Mouse (Mus musculus): Measurements from ENCODE around the gene Smim12. TPM values are rescaled to one million over a fixed set of nuclear protein-coding genes. Genes with fewer than 3 reads are reported as not detected.

Gene Smim12
- polyA plus RNA-seq, 1 experiment from 2014 or later = 51.0 TPM

DNA sequence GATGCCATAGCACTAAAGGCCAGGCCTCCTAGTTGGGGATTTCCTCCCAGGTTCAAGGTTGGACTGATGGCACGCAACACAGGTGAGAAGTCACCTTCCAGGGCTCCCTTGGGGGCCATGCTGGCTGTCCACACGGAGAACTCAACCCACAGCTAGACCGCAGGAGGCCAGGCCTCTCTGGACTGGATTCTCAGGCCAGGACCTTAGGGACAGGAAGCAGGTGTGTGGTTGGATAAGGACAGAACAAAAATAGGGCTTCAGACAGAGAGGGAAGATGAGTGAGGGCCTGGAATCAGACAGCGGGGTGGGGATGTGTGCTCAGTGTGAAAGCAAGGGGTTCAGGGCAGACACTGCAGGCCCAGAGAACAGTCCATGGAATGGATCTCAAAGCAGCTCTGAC lies 43.3 kb downstream of the Smim12 start:
- H3K4me1 ChIP-seq = 0 out of 2 replicates have a peak, but pooled peaks cover 7% of the 10 kb centered on the region
- H3K27ac ChIP-seq = no peak overlapping the region
- H3K4me3 ChIP-seq = no peak overlapping the region
- no peak for ATAC-seq (ENCODE audit: low FRiP score, low read depth)
- no peaks in the 10 kb centered on the region for H3K27me3 ChIP-seq
- no peaks in the 10 kb centered on the region for H3K9me3 ChIP-seq
- no peak overlapping the region for H3K4me2 ChIP-seq (replicated peaks)
- 61% methylated on average over 4 of the region's 4 CpGs for WGBS
- H3K36me3 ChIP-seq = no peaks in the 10 kb centered on the region
- H3K9ac ChIP-seq = no peak overlapping the region

DNA sequence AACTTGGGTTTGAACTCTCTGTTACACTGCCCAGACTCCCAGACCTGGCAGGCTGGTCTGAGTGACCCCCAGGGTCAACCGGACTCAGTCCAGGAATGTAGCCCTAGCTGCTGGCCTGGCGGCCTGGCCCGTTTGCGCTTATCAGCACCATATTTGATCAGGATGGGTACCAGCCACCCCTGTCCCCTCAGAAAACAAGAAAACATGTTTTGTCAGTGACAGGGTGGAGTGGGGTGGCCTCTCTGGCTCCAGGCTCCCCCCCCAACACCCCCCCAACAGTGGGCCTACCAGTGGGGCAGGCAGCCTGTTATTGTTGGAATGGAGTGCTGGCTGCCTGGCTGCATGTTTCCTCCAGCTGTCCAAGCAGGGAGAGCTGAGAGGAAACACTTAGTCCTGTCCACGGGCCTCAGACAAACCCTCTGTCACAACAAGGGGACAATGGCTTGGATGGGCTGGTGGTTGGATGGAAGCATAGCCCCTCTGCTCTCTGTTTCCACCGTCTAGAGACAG lies 45.5 kb downstream of the Smim12 start:
- no peaks in the 10 kb centered on the region for H3K27me3 ChIP-seq
- ATAC-seq (ENCODE audit: low FRiP score, low read depth) = no peak
- H3K4me1 ChIP-seq = 0 out of 2 replicates have a peak, but pooled peaks cover 7% of the 10 kb centered on the region
- no peak overlapping the region for H3K27ac ChIP-seq
- H3K9me3 ChIP-seq = no peaks in the 10 kb centered on the region
- no peak overlapping the region for H3K9ac ChIP-seq
- H3K36me3 ChIP-seq = no peaks in the 10 kb centered on the region
- no peak overlapping the region for H3K4me3 ChIP-seq
- 72% methylated on average over 6 of the region's 6 CpGs for WGBS
- H3K4me2 ChIP-seq (replicated peaks) = no peak overlapping the region

DNA sequence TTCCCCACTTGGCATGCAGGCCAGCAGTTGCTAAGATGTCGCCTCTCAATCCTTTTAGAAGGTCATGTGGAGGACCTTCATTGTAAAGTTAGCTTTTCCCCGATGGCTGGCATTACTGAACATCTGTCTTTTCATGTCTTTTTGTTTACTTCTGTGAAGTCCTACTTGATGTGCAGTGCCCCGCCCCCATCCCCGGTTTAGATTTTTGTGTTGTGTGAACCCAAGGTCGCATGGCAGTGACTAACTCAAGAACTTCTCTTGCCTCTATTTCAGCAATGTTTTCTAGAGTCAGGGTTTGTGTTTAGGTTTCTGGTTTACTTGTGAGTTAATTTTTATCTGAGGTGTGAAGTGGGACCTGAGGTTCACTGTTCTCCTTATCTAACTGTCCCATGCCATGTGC lies 49.0 kb downstream of the Smim12 start:
- Histone ChIP-seq H3K9me3 (no peaks in the 10 kb centered on the region), H3K27me3 (no peaks in the 10 kb centered on the region), H3K36me3 (no peaks in the 10 kb centered on the region), H3K4me1 (0 out of 2 replicates have a peak, but pooled peaks cover 5% of the 10 kb centered on the region), H3K4me3 (no peak overlapping the region), H3K9ac (no peak overlapping the region), H3K27ac (no peak overlapping the region), H3K4me2 (replicated peaks) (no peak overlapping the region)
- no peak for ATAC-seq (ENCODE audit: low FRiP score, low read depth)
- 80% methylated on average over 5 of the region's 5 CpGs for WGBS

Other genes with a start within 250 kb of the Smim12 start
- gene Sfpq, start 222.5 kb upstream of the Smim12 start, polyA plus RNA-seq (2015; fragmentation: Nextera tagmentation; extraction: Ambion mirVana) = 100.0 and 105 TPM in 2 replicates
- gene Zmym1, start 182.6 kb upstream of the Smim12 start, polyA plus RNA-seq (2015; fragmentation: Nextera tagmentation; extraction: Ambion mirVana) = 22.1 and 24.5 TPM in 2 replicates
- gene Zmym6, start 166.4 kb upstream of the Smim12 start, polyA plus RNA-seq (2015; fragmentation: Nextera tagmentation; extraction: Ambion mirVana) = 26.2 and 29.3 TPM in 2 replicates
- 16.9 and 20.8 TPM in 2 replicates for gene Tmem35b, start 120.1 kb upstream of the Smim12 start, polyA plus RNA-seq (2015; fragmentation: Nextera tagmentation; extraction: Ambion mirVana)
- gene Dlgap3, start 74.6 kb upstream of the Smim12 start, polyA plus RNA-seq (2015; fragmentation: Nextera tagmentation; extraction: Ambion mirVana) = 0.53 and 0.55 TPM in 2 replicates
- 14.5 and 16.4 TPM in 2 replicates for gene Gja4, start 70.3 kb downstream of the Smim12 start, polyA plus RNA-seq (2015; fragmentation: Nextera tagmentation; extraction: Ambion mirVana)
- 3.4 and 3.5 TPM in 2 replicates for gene Gjb3, start 87.1 kb downstream of the Smim12 start, polyA plus RNA-seq (2015; fragmentation: Nextera tagmentation; extraction: Ambion mirVana)
- not detected in 2 replicates for gene Gjb4, start 110.3 kb downstream of the Smim12 start, polyA plus RNA-seq (2015; fragmentation: Nextera tagmentation; extraction: Ambion mirVana)
- gene Gjb5, start 114.4 kb downstream of the Smim12 start, polyA plus RNA-seq (2015; fragmentation: Nextera tagmentation; extraction: Ambion mirVana) = 0.46 and 0.48 TPM in 2 replicates

Data from limb, embryonic 13.5 days (tissue).